Mouse (Mus musculus): ENCODE measurements at regions not wholly inside any gene's neighbourhood (a gene's known extent, or its start where the extent isn't known, plus 50 kb on each side); places are given as distances from the start of the nearest gene placed in this dataset.

- 74% methylated on average over 2 of the region's 2 CpGs for WGBS
- no peak for TF ChIP-seq CTCF (IDR thresholded peaks at IDR 0.05; ENCODE audit: low read depth)
- no peak overlapping the region for H3K27ac ChIP-seq
- no peak for ATAC-seq (replicated peaks; ENCODE audit: low FRiP score, low read depth)
- no peaks in the 10 kb centered on the region for H3K9me3 ChIP-seq (replicated peaks; ENCODE audit: low read length)
- no peaks in the 10 kb centered on the region for H3K27me3 ChIP-seq (ENCODE audit: insufficient read depth, low read length)
- DNase-seq (ENCODE audit: low spot score): no peak
- H3K4me1 ChIP-seq (replicated peaks; ENCODE audit: insufficient read depth, low read length): no peaks in the 10 kb centered on the region
- H3K4me2 ChIP-seq (ENCODE audit: low read length): no peak overlapping the region
- no peaks in the 10 kb centered on the region for H3K36me3 ChIP-seq (ENCODE audit: insufficient read depth, low read length)
- no peak overlapping the region for H3K4me3 ChIP-seq (replicated peaks; ENCODE audit: low read depth, low read length)
- no peak overlapping the region for H3K9ac ChIP-seq (ENCODE audit: low read depth, low read length)
Measured at GRCm38 (mm10) chr1:122048112-122048725, 480.4 kb upstream of the Ddx18 start.

- ATAC-seq (replicated peaks; ENCODE audit: low FRiP score, low read depth) (no peak), DNase-seq (ENCODE audit: low spot score) (no peak)
- 84% methylated on average over 1 of the region's 1 CpGs for WGBS
- Histone ChIP-seq H3K9me3 (replicated peaks; ENCODE audit: low read length) (no peaks in the 10 kb centered on the region), H3K27ac (no peak overlapping the region), H3K4me3 (replicated peaks; ENCODE audit: low read depth, low read length) (no peak overlapping the region), H3K27me3 (ENCODE audit: insufficient read depth, low read length) (no peaks in the 10 kb centered on the region), H3K9ac (ENCODE audit: low read depth, low read length) (no peak overlapping the region), H3K4me1 (replicated peaks; ENCODE audit: insufficient read depth, low read length) (no peaks in the 10 kb centered on the region), H3K36me3 (ENCODE audit: insufficient read depth, low read length) (no peaks in the 10 kb centered on the region), H3K4me2 (ENCODE audit: low read length) (no peak overlapping the region)
- no peak for TF ChIP-seq CTCF (IDR thresholded peaks at IDR 0.05; ENCODE audit: low read depth)
Measured at GRCm38 (mm10) chr1:122043896-122044295, 476.1 kb upstream of the Ddx18 start.

GRCm38 (mm10) chr1:122043114-122043513, 475.3 kb upstream of the Ddx18 start:
- Histone ChIP-seq H3K4me2 (ENCODE audit: low read length) (no peak overlapping the region), H3K9me3 (replicated peaks; ENCODE audit: low read length) (no peaks in the 10 kb centered on the region), H3K4me1 (replicated peaks; ENCODE audit: insufficient read depth, low read length) (no peaks in the 10 kb centered on the region), H3K4me3 (replicated peaks; ENCODE audit: low read depth, low read length) (no peak overlapping the region), H3K9ac (ENCODE audit: low read depth, low read length) (no peak overlapping the region), H3K27me3 (ENCODE audit: insufficient read depth, low read length) (no peaks in the 10 kb centered on the region), H3K36me3 (ENCODE audit: insufficient read depth, low read length) (no peaks in the 10 kb centered on the region), H3K27ac (no peak overlapping the region)
- ATAC-seq (replicated peaks; ENCODE audit: low FRiP score, low read depth) (no peak), DNase-seq (ENCODE audit: low spot score) (no peak)
- WGBS: 69% methylated on average over 5 of the region's 5 CpGs
- no peak for TF ChIP-seq CTCF (IDR thresholded peaks at IDR 0.05; ENCODE audit: low read depth)

GRCm38 (mm10) chr1:122007749-122008148, 440.0 kb upstream of the Ddx18 start:
- no peak overlapping the region for H3K4me3 ChIP-seq (replicated peaks; ENCODE audit: low read depth, low read length)
- no peaks in the 10 kb centered on the region for H3K27me3 ChIP-seq (ENCODE audit: insufficient read depth, low read length)
- no peak overlapping the region for H3K9ac ChIP-seq (ENCODE audit: low read depth, low read length)
- no peaks in the 10 kb centered on the region for H3K36me3 ChIP-seq (ENCODE audit: insufficient read depth, low read length)
- ATAC-seq (replicated peaks; ENCODE audit: low FRiP score, low read depth) (no peak), DNase-seq (ENCODE audit: low spot score) (no peak)
- no peak overlapping the region for H3K27ac ChIP-seq
- no peak for TF ChIP-seq CTCF (IDR thresholded peaks at IDR 0.05; ENCODE audit: low read depth)
- WGBS: 76% methylated on average over 2 of the region's 2 CpGs
- H3K4me1 ChIP-seq (replicated peaks; ENCODE audit: insufficient read depth, low read length): no peaks in the 10 kb centered on the region
- H3K9me3 ChIP-seq (replicated peaks; ENCODE audit: low read length): no peaks in the 10 kb centered on the region
- no peak overlapping the region for H3K4me2 ChIP-seq (ENCODE audit: low read length)

DNA sequence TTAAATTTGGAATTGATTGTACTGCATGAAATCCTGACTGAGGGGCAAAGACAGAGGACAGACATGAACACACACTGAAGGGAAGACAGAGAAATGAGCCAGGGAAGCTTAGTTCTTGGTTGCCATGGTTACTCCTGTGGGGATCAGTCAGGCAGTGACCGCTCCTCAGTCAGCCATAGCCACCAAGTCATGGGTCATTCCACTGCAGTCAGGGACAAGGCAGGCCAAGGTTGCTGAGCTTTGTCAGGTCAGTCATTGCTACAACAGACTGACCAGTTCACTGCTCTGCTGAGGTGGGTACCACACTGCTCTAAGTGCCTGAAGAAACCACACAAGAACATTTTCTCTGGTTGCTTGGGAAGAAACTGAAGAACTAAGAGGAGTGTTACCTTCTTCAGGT, 428.7 kb upstream of the Ddx18 start:
- Histone ChIP-seq H3K36me3 (ENCODE audit: insufficient read depth, low read length) (no peaks in the 10 kb centered on the region), H3K27ac (no peak overlapping the region), H3K9me3 (replicated peaks; ENCODE audit: low read length) (no peaks in the 10 kb centered on the region), H3K27me3 (ENCODE audit: insufficient read depth, low read length) (no peaks in the 10 kb centered on the region), H3K4me2 (ENCODE audit: low read length) (no peak overlapping the region), H3K9ac (ENCODE audit: low read depth, low read length) (no peak overlapping the region), H3K4me3 (replicated peaks; ENCODE audit: low read depth, low read length) (no peak overlapping the region), H3K4me1 (replicated peaks; ENCODE audit: insufficient read depth, low read length) (no peaks in the 10 kb centered on the region)
- 55% methylated on average over 1 of the region's 1 CpGs for WGBS
- DNase-seq (ENCODE audit: low spot score): peak; percentile 78
- TF ChIP-seq CTCF (IDR thresholded peaks at IDR 0.05; ENCODE audit: low read depth): no peak
- peak; percentile 93 for ATAC-seq (replicated peaks; ENCODE audit: low FRiP score, low read depth)

- no peaks in the 10 kb centered on the region for H3K9me3 ChIP-seq (replicated peaks; ENCODE audit: low read length)
- 72% methylated on average over 2 of the region's 2 CpGs for WGBS
- no peaks in the 10 kb centered on the region for H3K4me1 ChIP-seq (replicated peaks; ENCODE audit: insufficient read depth, low read length)
- ATAC-seq (replicated peaks; ENCODE audit: low FRiP score, low read depth) (no peak), DNase-seq (ENCODE audit: low spot score) (peak; percentile 71)
- no peaks in the 10 kb centered on the region for H3K36me3 ChIP-seq (ENCODE audit: insufficient read depth, low read length)
- no peak overlapping the region for H3K4me3 ChIP-seq (replicated peaks; ENCODE audit: low read depth, low read length)
- no peak overlapping the region for H3K9ac ChIP-seq (ENCODE audit: low read depth, low read length)
- no peak for TF ChIP-seq CTCF (IDR thresholded peaks at IDR 0.05; ENCODE audit: low read depth)
- H3K27ac ChIP-seq: no peak overlapping the region
- no peaks in the 10 kb centered on the region for H3K27me3 ChIP-seq (ENCODE audit: insufficient read depth, low read length)
- H3K4me2 ChIP-seq (ENCODE audit: low read length): no peak overlapping the region
Measured at GRCm38 (mm10) chr1:121990653-121991052, 422.9 kb upstream of the Ddx18 start.

- TF ChIP-seq CTCF (IDR thresholded peaks at IDR 0.05; ENCODE audit: low read depth): no peak
- no peaks in the 10 kb centered on the region for H3K9me3 ChIP-seq (replicated peaks; ENCODE audit: low read length)
- no peaks in the 10 kb centered on the region for H3K36me3 ChIP-seq (ENCODE audit: insufficient read depth, low read length)
- H3K9ac ChIP-seq (ENCODE audit: low read depth, low read length): no peak overlapping the region
- H3K4me2 ChIP-seq (ENCODE audit: low read length): no peak overlapping the region
- H3K27ac ChIP-seq: no peak overlapping the region
- ATAC-seq (replicated peaks; ENCODE audit: low FRiP score, low read depth): no peak
- H3K4me3 ChIP-seq (replicated peaks; ENCODE audit: low read depth, low read length): no peak overlapping the region
- peak; percentile 55 for DNase-seq (ENCODE audit: low spot score)
- H3K27me3 ChIP-seq (ENCODE audit: insufficient read depth, low read length): no peaks in the 10 kb centered on the region
- no peaks in the 10 kb centered on the region for H3K4me1 ChIP-seq (replicated peaks; ENCODE audit: insufficient read depth, low read length)
Measured at GRCm38 (mm10) chr1:121958942-121959341, 391.2 kb upstream of the Ddx18 start.

Measured in kidney, postnatal 0 days (tissue).